Mouse (Mus musculus): ENCODE measurements at regions not wholly inside any gene's neighbourhood (a gene's known extent, or its start where the extent isn't known, plus 50 kb on each side); places are given as distances from the start of the nearest gene placed in this dataset.

GRCm38 (mm10) chr6:34246512-34246911, 69.6 kb upstream of the Slc35b4 start:
- no peak overlapping the region for H3K4me3 ChIP-seq (ENCODE audit: low read depth, low read length)
- no peaks in the 10 kb centered on the region for H3K9me3 ChIP-seq (replicated peaks; ENCODE audit: control insufficient read depth, low read length, poor library complexity, severe bottlenecking)
- H3K4me2 ChIP-seq (ENCODE audit: low read length): no peak overlapping the region
- ATAC-seq: no peak
- H3K36me3 ChIP-seq (ENCODE audit: control insufficient read depth, insufficient read depth, low read length): no peaks in the 10 kb centered on the region
- 82% methylated on average over 4 of the region's 4 CpGs for WGBS
- no peaks in the 10 kb centered on the region; the same call in 1 of the 2 replicates for H3K4me1 ChIP-seq (ENCODE audit: control insufficient read depth, insufficient read depth, low read length)
- H3K27me3 ChIP-seq (ENCODE audit: control insufficient read depth, insufficient read depth, low read depth, low read length): no peaks in the 10 kb centered on the region
- H3K27ac ChIP-seq (ENCODE audit: low read length): no peak overlapping the region
- H3K9ac ChIP-seq (ENCODE audit: low read depth, low read length): no peak overlapping the region

GRCm38 (mm10) chr6:34243001-34243400, 66.1 kb upstream of the Slc35b4 start:
- no peaks in the 10 kb centered on the region for H3K9me3 ChIP-seq (replicated peaks; ENCODE audit: control insufficient read depth, low read length, poor library complexity, severe bottlenecking)
- H3K4me1 ChIP-seq (ENCODE audit: control insufficient read depth, insufficient read depth, low read length): no peaks in the 10 kb centered on the region; the same call in 1 of the 2 replicates
- 87% methylated on average over 3 of the region's 3 CpGs for WGBS

GRCm38 (mm10) chr6:34242486-34242885, 65.6 kb upstream of the Slc35b4 start:
- 29% methylated on average over 9 of the region's 9 CpGs for WGBS
- H3K27me3 ChIP-seq (ENCODE audit: control insufficient read depth, insufficient read depth, low read depth, low read length): no peaks in the 10 kb centered on the region
- H3K36me3 ChIP-seq (ENCODE audit: control insufficient read depth, insufficient read depth, low read length): no peaks in the 10 kb centered on the region
- no peak for ATAC-seq
- no peak overlapping the region for H3K9ac ChIP-seq (ENCODE audit: low read depth, low read length)
- no peaks in the 10 kb centered on the region; the same call in 1 of the 2 replicates for H3K4me1 ChIP-seq (ENCODE audit: control insufficient read depth, insufficient read depth, low read length)
- H3K27ac ChIP-seq (ENCODE audit: low read length): no peak overlapping the region
- H3K4me2 ChIP-seq (ENCODE audit: low read length): no peak overlapping the region
- H3K9me3 ChIP-seq (replicated peaks; ENCODE audit: control insufficient read depth, low read length, poor library complexity, severe bottlenecking): no peaks in the 10 kb centered on the region
- no peak overlapping the region for H3K4me3 ChIP-seq (ENCODE audit: low read depth, low read length)

More at GRCm38 (mm10) chr6:34243001-34243400, 66.1 kb upstream of the Slc35b4 start:
- ATAC-seq: no peak
- no peak overlapping the region for H3K27ac ChIP-seq (ENCODE audit: low read length)
- no peaks in the 10 kb centered on the region for H3K36me3 ChIP-seq (ENCODE audit: control insufficient read depth, insufficient read depth, low read length)
- H3K4me3 ChIP-seq (ENCODE audit: low read depth, low read length): no peak overlapping the region
- H3K27me3 ChIP-seq (ENCODE audit: control insufficient read depth, insufficient read depth, low read depth, low read length): no peaks in the 10 kb centered on the region
- no peak overlapping the region for H3K4me2 ChIP-seq (ENCODE audit: low read length)
- no peak overlapping the region for H3K9ac ChIP-seq (ENCODE audit: low read depth, low read length)

GRCm38 (mm10) chr6:34235132-34235531, 58.2 kb upstream of the Slc35b4 start:
- 37% methylated on average over 10 of the region's 10 CpGs for WGBS
- Histone ChIP-seq H3K4me1 (ENCODE audit: control insufficient read depth, insufficient read depth, low read length) (no peaks in the 10 kb centered on the region), H3K9ac (ENCODE audit: low read depth, low read length) (no peak overlapping the region), H3K4me2 (ENCODE audit: low read length) (no peak overlapping the region), H3K4me3 (ENCODE audit: low read depth, low read length) (no peak overlapping the region), H3K36me3 (ENCODE audit: control insufficient read depth, insufficient read depth, low read length) (no peaks in the 10 kb centered on the region), H3K27ac (ENCODE audit: low read length) (no peak overlapping the region), H3K27me3 (ENCODE audit: control insufficient read depth, insufficient read depth, low read depth, low read length) (no peaks in the 10 kb centered on the region), H3K9me3 (replicated peaks; ENCODE audit: control insufficient read depth, low read length, poor library complexity, severe bottlenecking) (no peaks in the 10 kb centered on the region)
- ATAC-seq: no peak

- Histone ChIP-seq H3K36me3 (ENCODE audit: control insufficient read depth, insufficient read depth, low read length) (no peaks in the 10 kb centered on the region), H3K4me3 (ENCODE audit: low read depth, low read length) (no peak overlapping the region), H3K27ac (ENCODE audit: low read length) (no peak overlapping the region), H3K4me1 (ENCODE audit: control insufficient read depth, insufficient read depth, low read length) (no peaks in the 10 kb centered on the region), H3K4me2 (ENCODE audit: low read length) (no peak overlapping the region), H3K9ac (ENCODE audit: low read depth, low read length) (no peak overlapping the region), H3K27me3 (ENCODE audit: control insufficient read depth, insufficient read depth, low read depth, low read length) (no peaks in the 10 kb centered on the region), H3K9me3 (replicated peaks; ENCODE audit: control insufficient read depth, low read length, poor library complexity, severe bottlenecking) (no peaks in the 10 kb centered on the region)
- no peak for ATAC-seq
- 74% methylated on average over 5 of the region's 5 CpGs for WGBS
Observed at GRCm38 (mm10) chr6:34234443-34235020, 57.6 kb upstream of the Slc35b4 start.

GRCm38 (mm10) chr6:34230768-34231381, 54.0 kb upstream of the Slc35b4 start:
- 0 out of 2 replicates have a peak, but pooled peaks have one; percentile 45 for ATAC-seq
- no peaks in the 10 kb centered on the region for H3K9me3 ChIP-seq (replicated peaks; ENCODE audit: control insufficient read depth, low read length, poor library complexity, severe bottlenecking)
- 36% methylated on average over 13 of the region's 13 CpGs for WGBS
- no peaks in the 10 kb centered on the region for H3K27me3 ChIP-seq (ENCODE audit: control insufficient read depth, insufficient read depth, low read depth, low read length)
- H3K4me1 ChIP-seq (ENCODE audit: control insufficient read depth, insufficient read depth, low read length): no peaks in the 10 kb centered on the region
- H3K4me3 ChIP-seq (ENCODE audit: low read depth, low read length): no peak overlapping the region
- no peak overlapping the region for H3K4me2 ChIP-seq (ENCODE audit: low read length)
- no peak overlapping the region for H3K27ac ChIP-seq (ENCODE audit: low read length)
- H3K36me3 ChIP-seq (ENCODE audit: control insufficient read depth, insufficient read depth, low read length): no peaks in the 10 kb centered on the region
- H3K9ac ChIP-seq (ENCODE audit: low read depth, low read length): no peak overlapping the region

GRCm38 (mm10) chr6:34227131-34227530, 50.2 kb upstream of the Slc35b4 start:
- Histone ChIP-seq H3K36me3 (ENCODE audit: control insufficient read depth, insufficient read depth, low read length) (no peaks in the 10 kb centered on the region), H3K4me1 (ENCODE audit: control insufficient read depth, insufficient read depth, low read length) (no peaks in the 10 kb centered on the region), H3K9me3 (replicated peaks; ENCODE audit: control insufficient read depth, low read length, poor library complexity, severe bottlenecking) (peaks cover 6% of the 10 kb centered on the region; the same call in 1 of the 2 replicates), H3K4me3 (ENCODE audit: low read depth, low read length) (no peak overlapping the region), H3K9ac (ENCODE audit: low read depth, low read length) (no peak overlapping the region), H3K27ac (ENCODE audit: low read length) (no peak overlapping the region), H3K4me2 (ENCODE audit: low read length) (no peak overlapping the region), H3K27me3 (ENCODE audit: control insufficient read depth, insufficient read depth, low read depth, low read length) (no peaks in the 10 kb centered on the region)
- ATAC-seq: no peak
- 90% methylated on average over 4 of the region's 4 CpGs for whole genome bisulfite sequencing
